Mouse (Mus musculus) olfactory bulb, adult 2 months (tissue): ENCODE measurements at regions not wholly inside any gene's neighbourhood (a gene's known extent, or its start where the extent isn't known, plus 50 kb on each side); places are given as distances from the start of the nearest gene placed in this dataset.

Experiments used
- CTCF ChIP-seq: fragments of 200-500 bp; IDR thresholded peaks from 2 replicates; pipeline ENCODE4 v1.5.1; 2012; ENCODE audit warnings: low read depth, mild to moderate bottlenecking, low read length, moderate library complexity; ENCODE audit not compliant: insufficient read depth
- POLR2A ChIP-seq: fragments of 200-500 bp; IDR thresholded peaks from 2 replicates; pipeline ENCODE4 v1.6.1; 2012; ENCODE audit warnings: mild to moderate bottlenecking, low read depth, low read length, moderate library complexity; ENCODE audit not compliant: insufficient read depth

DNA sequence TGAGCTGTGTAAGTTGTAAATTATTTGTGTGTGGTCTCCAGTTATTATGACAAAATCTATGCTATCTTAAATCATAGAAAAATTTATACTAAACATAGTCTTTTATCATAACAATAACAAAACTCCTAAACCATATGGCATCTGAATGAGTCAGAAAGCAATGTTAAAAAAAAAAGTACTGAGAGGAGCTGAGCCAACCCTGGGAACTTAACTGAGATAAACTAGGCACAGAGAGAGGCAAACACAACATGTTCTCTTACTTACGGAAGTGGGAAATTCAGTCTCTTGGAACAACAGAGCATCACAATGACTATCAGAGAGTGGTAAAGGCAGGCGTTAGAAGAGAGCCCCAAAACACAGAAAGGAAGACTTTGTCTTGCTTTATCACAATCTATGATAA lies 691.7 kb downstream of the Ets1 start:
- no peak for TF ChIP-seq POLR2A
- TF ChIP-seq CTCF = no peak
